Mouse (Mus musculus) kidney, embryonic 15.5 days (tissue): Measurements from ENCODE around the gene Kalrn. TPM values are rescaled to one million over a fixed set of nuclear protein-coding genes. Genes with fewer than 3 reads are reported as not detected.
A peak's percentile ranks its signal among the peaks of the same experiment; 100 is the strongest.

Experiments used
- ATAC-seq: fragments of 200-750 bp; cut with Nextera tagmentation; replicated peaks from 2 replicates; pipeline ENCODE4 v1.8.0; 2017; ENCODE audit warnings: moderate TSS enrichment; ENCODE audit not compliant: low FRiP score
- H3K27ac ChIP-seq: fragments of 300-500 bp; sonication (generic); 2 replicates; pipeline ENCODE4 v1.5.1; 2015; ENCODE audit warnings: mild to moderate bottlenecking, inconsistent platforms
- H3K27me3 ChIP-seq: fragments of 300-500 bp; sonication (generic); 2 replicates; pipeline ENCODE4 v1.6.1; 2015; ENCODE audit warnings: inconsistent platforms
- H3K36me3 ChIP-seq: fragments of 300-500 bp; sonication (generic); 2 replicates; pipeline ENCODE4 v1.6.1; 2015; ENCODE audit warnings: inconsistent platforms
- H3K4me1 ChIP-seq: fragments of 300-500 bp; sonication (generic); 2 replicates; pipeline ENCODE4 v1.6.1; 2015; ENCODE audit warnings: inconsistent platforms
- H3K4me2 ChIP-seq: fragments of 300-500 bp; sonication (generic); 2 replicates; pipeline ENCODE4 v1.6.1; 2015; ENCODE audit warnings: moderate library complexity, mild to moderate bottlenecking, inconsistent platforms
- H3K4me3 ChIP-seq: fragments of 300-500 bp; sonication (generic); replicated peaks from 2 replicates; pipeline ENCODE4 v1.5.1; 2015; ENCODE audit warnings: mild to moderate bottlenecking, inconsistent platforms
- H3K9ac ChIP-seq: fragments of 300-500 bp; sonication (generic); 2 replicates; pipeline ENCODE4 v1.6.1; 2015; ENCODE audit warnings: mild to moderate bottlenecking, inconsistent platforms
- H3K9me3 ChIP-seq: fragments of 300-500 bp; sonication (generic); replicated peaks from 2 replicates; pipeline ENCODE4 v1.6.1; 2016; ENCODE audit warnings: inconsistent platforms
- WGBS: fragments of 180-500 bp; shearing (Covaris S2); methylation state at CpG from one replicate; pipeline ENCODE4 v1.1.7; 2015; ENCODE audit warnings: mixed read lengths; 5-methylcytosine and 5-hydroxymethylcytosine counted together
- polyA plus RNA-seq: library from polyadenylated mRNA; unstranded; fragments of >200 nt; fragmentation: Nextera tagmentation; extraction: Ambion mirVana; gene quantifications from 2 replicates; pipeline ENCODE4 v1.2.1, GENCODE M21; 2015

The Kalrn gene
- polyA plus RNA-seq, 1 experiment from 2014 or later, result 15.8 TPM

GRCm38 (mm10) chr16:34334919-34335318, 238.4 kb downstream of the Kalrn start:
- WGBS, result 69% methylated on average over 4 of the region's 4 CpGs
- no peaks in the 10 kb centered on the region for H3K27me3 ChIP-seq
- no peak for ATAC-seq

GRCm38 (mm10) chr16:34331630-34332029, 241.7 kb downstream of the Kalrn start:
- H3K4me2 ChIP-seq, result no peak overlapping the region
- H3K4me3 ChIP-seq, result no peak overlapping the region
- ATAC-seq, result no peak; the same call in 1 of the 2 replicates
- no peaks in the 10 kb centered on the region for H3K9me3 ChIP-seq
- WGBS, result 45% methylated on average over 5 of the region's 5 CpGs
- peaks cover 17% of the 10 kb centered on the region; the same call in 1 of the 2 replicates for H3K4me1 ChIP-seq
- no peak overlapping the region for H3K27ac ChIP-seq
- no peaks in the 10 kb centered on the region for H3K36me3 ChIP-seq
- H3K27me3 ChIP-seq, result no peaks in the 10 kb centered on the region
- no peak overlapping the region for H3K9ac ChIP-seq

More at GRCm38 (mm10) chr16:34334919-34335318, 238.4 kb downstream of the Kalrn start:
- Histone ChIP-seq H3K9ac (no peak overlapping the region), H3K36me3 (no peaks in the 10 kb centered on the region), H3K27ac (no peak overlapping the region), H3K4me2 (no peak overlapping the region), H3K9me3 (no peaks in the 10 kb centered on the region), H3K4me3 (no peak overlapping the region), H3K4me1 (peaks cover 13% of the 10 kb centered on the region; the same call in 1 of the 2 replicates)

GRCm38 (mm10) chr16:34329876-34330275, 243.5 kb downstream of the Kalrn start:
- no peaks in the 10 kb centered on the region for H3K27me3 ChIP-seq
- H3K4me3 ChIP-seq, result no peak overlapping the region
- H3K27ac ChIP-seq, result no peak overlapping the region
- no peaks in the 10 kb centered on the region for H3K36me3 ChIP-seq
- ATAC-seq, result no peak
- no peak overlapping the region for H3K4me2 ChIP-seq
- H3K9ac ChIP-seq, result no peak overlapping the region
- H3K9me3 ChIP-seq, result no peaks in the 10 kb centered on the region
- H3K4me1 ChIP-seq, result peaks cover 15% of the 10 kb centered on the region; the same call in 1 of the 2 replicates
- WGBS, result 54% methylated on average over 9 of the region's 9 CpGs

- Histone ChIP-seq H3K27ac (no peak overlapping the region), H3K36me3 (no peaks in the 10 kb centered on the region), H3K9ac (no peak overlapping the region), H3K4me2 (no peak overlapping the region), H3K9me3 (no peaks in the 10 kb centered on the region), H3K4me1 (0 out of 2 replicates have a peak, but pooled peaks cover 10% of the 10 kb centered on the region), H3K27me3 (no peaks in the 10 kb centered on the region), H3K4me3 (no peak overlapping the region)
- ATAC-seq, result no peak
- WGBS, result 64% methylated on average over 12 of the region's 12 CpGs
Measured at GRCm38 (mm10) chr16:34329431-34329873, 243.9 kb downstream of the Kalrn start.

- Histone ChIP-seq H3K4me1 (peaks cover 17% of the 10 kb centered on the region; the same call in 1 of the 2 replicates), H3K27me3 (no peaks in the 10 kb centered on the region), H3K36me3 (no peaks in the 10 kb centered on the region), H3K9me3 (no peaks in the 10 kb centered on the region), H3K9ac (no peak overlapping the region), H3K4me3 (no peak overlapping the region), H3K27ac (no peak overlapping the region), H3K4me2 (no peak overlapping the region)
- no peak for ATAC-seq
- WGBS, result 65% methylated on average over 5 of the region's 5 CpGs
Measured at GRCm38 (mm10) chr16:34327890-34328289, 245.4 kb downstream of the Kalrn start.

GRCm38 (mm10) chr16:34325869-34326268, 247.5 kb downstream of the Kalrn start:
- H3K27me3 ChIP-seq, result no peaks in the 10 kb centered on the region
- no peaks in the 10 kb centered on the region for H3K36me3 ChIP-seq
- no peak overlapping the region for H3K4me2 ChIP-seq
- H3K9me3 ChIP-seq, result no peaks in the 10 kb centered on the region
- no peak for ATAC-seq
- H3K4me1 ChIP-seq, result peaks cover 13% of the 10 kb centered on the region; the same call in 1 of the 2 replicates
- WGBS, result 68% methylated on average over 3 of the region's 3 CpGs
- H3K4me3 ChIP-seq, result no peak overlapping the region
- no peak overlapping the region for H3K9ac ChIP-seq
- H3K27ac ChIP-seq, result no peak overlapping the region

GRCm38 (mm10) chr16:34325161-34325560, 248.2 kb downstream of the Kalrn start:
- Histone ChIP-seq H3K4me2 (no peak overlapping the region), H3K4me1 (peaks cover 13% of the 10 kb centered on the region; the same call in 1 of the 2 replicates), H3K27ac (no peak overlapping the region), H3K4me3 (no peak overlapping the region), H3K36me3 (no peaks in the 10 kb centered on the region), H3K27me3 (no peaks in the 10 kb centered on the region), H3K9me3 (no peaks in the 10 kb centered on the region), H3K9ac (no peak overlapping the region)
- ATAC-seq, result no peak
- WGBS, result 92% methylated on average over 4 of the region's 4 CpGs

GRCm38 (mm10) chr16:34324735-34325134, 248.6 kb downstream of the Kalrn start:
- Histone ChIP-seq H3K36me3 (no peaks in the 10 kb centered on the region), H3K9me3 (no peaks in the 10 kb centered on the region), H3K27ac (no peak overlapping the region), H3K27me3 (no peaks in the 10 kb centered on the region), H3K4me1 (peaks cover 13% of the 10 kb centered on the region; the same call in 1 of the 2 replicates), H3K4me3 (no peak overlapping the region), H3K9ac (no peak overlapping the region), H3K4me2 (no peak overlapping the region)
- no peak for ATAC-seq
- 74% methylated on average over 3 of the region's 3 CpGs for WGBS

- Histone ChIP-seq H3K9me3 (no peaks in the 10 kb centered on the region), H3K9ac (no peak overlapping the region), H3K4me1 (peaks cover 10% of the 10 kb centered on the region; the same call in 1 of the 2 replicates), H3K27ac (no peak overlapping the region), H3K4me2 (no peak overlapping the region), H3K27me3 (no peaks in the 10 kb centered on the region), H3K36me3 (no peaks in the 10 kb centered on the region), H3K4me3 (no peak overlapping the region)
- no peak for ATAC-seq
- WGBS, result 66% methylated on average over 1 of the region's 1 CpGs
Measured at GRCm38 (mm10) chr16:34323496-34323895, 249.8 kb downstream of the Kalrn start.

- 14% methylated on average over 4 of the region's 4 CpGs for WGBS
- H3K27ac ChIP-seq, result no peak overlapping the region
- no peaks in the 10 kb centered on the region for H3K9me3 ChIP-seq
- no peaks in the 10 kb centered on the region for H3K36me3 ChIP-seq
- peaks cover 14% of the 10 kb centered on the region for H3K4me1 ChIP-seq
- H3K9ac ChIP-seq, result no peak overlapping the region
- no peak overlapping the region for H3K4me3 ChIP-seq
- ATAC-seq, result peak; percentile 91
- H3K27me3 ChIP-seq, result no peaks in the 10 kb centered on the region
- H3K4me2 ChIP-seq, result no peak overlapping the region
Measured at GRCm38 (mm10) chr16:34322546-34322945, 250.8 kb downstream of the Kalrn start.

- Histone ChIP-seq H3K4me3 (no peak overlapping the region), H3K9me3 (no peaks in the 10 kb centered on the region), H3K4me2 (no peak overlapping the region), H3K27me3 (no peaks in the 10 kb centered on the region), H3K27ac (no peak overlapping the region), H3K4me1 (peaks cover 26% of the 10 kb centered on the region), H3K36me3 (no peaks in the 10 kb centered on the region), H3K9ac (no peak overlapping the region)
- 85% methylated on average over 4 of the region's 4 CpGs for WGBS
- no peak for ATAC-seq
Measured at GRCm38 (mm10) chr16:34321066-34321790, 252.1 kb downstream of the Kalrn start.

GRCm38 (mm10) chr16:34320023-34320800, 253.1 kb downstream of the Kalrn start:
- Histone ChIP-seq H3K9ac (no peak overlapping the region), H3K4me1 (peaks cover 28% of the 10 kb centered on the region), H3K27me3 (no peaks in the 10 kb centered on the region), H3K4me3 (no peak overlapping the region), H3K27ac (no peak overlapping the region), H3K4me2 (no peak overlapping the region), H3K36me3 (no peaks in the 10 kb centered on the region), H3K9me3 (no peaks in the 10 kb centered on the region)
- ATAC-seq, result no peak
- 78% methylated on average over 11 of the region's 11 CpGs for WGBS
